Mouse (Mus musculus): ENCODE measurements around the gene F2r.

DNA sequence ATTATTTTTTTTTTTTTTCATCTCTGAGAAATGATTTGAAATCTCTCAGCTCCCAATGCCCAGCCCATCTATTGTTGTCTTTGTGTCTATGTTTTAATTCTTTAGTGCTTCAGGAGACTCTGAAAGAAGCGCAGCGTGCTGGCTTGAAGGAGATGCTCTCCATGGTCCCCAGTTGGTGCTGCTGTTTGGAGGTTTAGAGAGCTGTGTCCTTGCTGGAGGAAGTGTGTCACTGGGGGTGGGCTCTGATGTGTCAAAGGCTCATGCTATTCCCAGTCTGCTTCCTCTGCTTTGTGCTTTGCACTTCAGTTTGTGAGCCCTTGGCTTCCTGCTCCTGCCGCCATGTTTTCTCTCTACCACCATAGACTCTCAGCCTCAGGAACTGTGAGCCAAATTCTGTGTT lies 50.0 kb downstream of the F2r start:
- TF ChIP-seq POLR2A (IDR thresholded peaks at IDR 0.05; ENCODE audit: borderline replicate concordance, extremely low read depth, insufficient read depth, insufficient read length, poor library complexity, severe bottlenecking): no peak
- TF ChIP-seq CTCF (IDR thresholded peaks at IDR 0.05; ENCODE audit: borderline replicate concordance, extremely low read depth, insufficient read depth, insufficient read length): no peak
